Mouse (Mus musculus) fibroblast of lung, adult 2 months (primary cell): ENCODE measurements around the gene Tmem72.

Experiments
- DNase-seq: peaks from one replicate; pipeline ENCODE4 v3.0.0-alpha.2; 2011; ENCODE audit warnings: low read depth

Tmem72 gene

GRCm38 (mm10) chr6:116649811-116650210 lies 66.9 kb downstream of the Tmem72 start:
- DNase-seq: no peak

- DNase-seq: no peak
Observed at GRCm38 (mm10) chr6:116647763-116648162, 69.0 kb downstream of the Tmem72 start.

GRCm38 (mm10) chr6:116644335-116644734 lies 72.4 kb downstream of the Tmem72 start:
- DNase-seq: no peak

- no peak for DNase-seq
Observed at GRCm38 (mm10) chr6:116643881-116644280, 72.8 kb downstream of the Tmem72 start.

DNA sequence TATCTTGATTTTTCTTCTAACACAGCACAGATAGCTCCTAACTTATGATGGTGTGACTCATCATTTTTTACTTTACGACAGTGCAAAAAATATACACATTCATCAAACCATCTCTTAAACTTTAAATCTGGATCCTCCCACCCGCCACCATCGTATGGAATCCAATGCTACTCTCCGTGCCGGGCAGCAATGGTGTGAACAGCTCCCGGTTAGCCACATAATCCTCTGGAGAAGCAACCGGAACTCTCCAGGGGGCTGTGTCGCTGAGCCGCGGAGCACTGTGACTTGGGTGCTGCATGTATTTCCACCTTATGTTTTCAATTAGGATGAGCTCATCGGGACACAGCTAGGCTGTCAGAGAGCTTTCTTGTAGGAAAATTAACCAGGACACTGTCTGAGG lies 73.8 kb downstream of the Tmem72 start:
- DNase-seq: no peak

DNA sequence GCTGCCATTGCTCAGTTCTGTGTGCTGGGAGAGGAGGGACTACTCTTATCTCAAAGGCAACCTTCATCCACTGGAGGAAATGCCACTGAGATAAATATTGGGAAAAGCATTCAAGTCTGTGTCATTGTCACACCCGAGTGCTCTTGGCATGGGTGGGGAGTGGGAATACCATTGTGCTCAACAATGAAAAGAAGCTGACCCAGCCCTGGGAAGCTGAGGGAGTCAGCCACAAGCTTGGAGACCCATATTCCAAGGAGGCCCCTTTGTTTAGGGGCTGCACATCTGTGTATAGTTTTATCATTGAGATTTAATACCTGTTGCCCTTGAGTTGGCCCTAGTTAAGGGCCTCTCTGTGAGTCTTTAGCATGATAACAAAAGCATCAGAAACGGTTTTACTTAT lies 77.0 kb downstream of the Tmem72 start:
- no peak for DNase-seq

GRCm38 (mm10) chr6:116638871-116639270 lies 77.8 kb downstream of the Tmem72 start:
- DNase-seq: no peak

- DNase-seq: no peak
Observed at GRCm38 (mm10) chr6:116637496-116637895, 79.2 kb downstream of the Tmem72 start.

GRCm38 (mm10) chr6:116636581-116637235 lies 80.0 kb downstream of the Tmem72 start:
- DNase-seq: no peak

DNA sequence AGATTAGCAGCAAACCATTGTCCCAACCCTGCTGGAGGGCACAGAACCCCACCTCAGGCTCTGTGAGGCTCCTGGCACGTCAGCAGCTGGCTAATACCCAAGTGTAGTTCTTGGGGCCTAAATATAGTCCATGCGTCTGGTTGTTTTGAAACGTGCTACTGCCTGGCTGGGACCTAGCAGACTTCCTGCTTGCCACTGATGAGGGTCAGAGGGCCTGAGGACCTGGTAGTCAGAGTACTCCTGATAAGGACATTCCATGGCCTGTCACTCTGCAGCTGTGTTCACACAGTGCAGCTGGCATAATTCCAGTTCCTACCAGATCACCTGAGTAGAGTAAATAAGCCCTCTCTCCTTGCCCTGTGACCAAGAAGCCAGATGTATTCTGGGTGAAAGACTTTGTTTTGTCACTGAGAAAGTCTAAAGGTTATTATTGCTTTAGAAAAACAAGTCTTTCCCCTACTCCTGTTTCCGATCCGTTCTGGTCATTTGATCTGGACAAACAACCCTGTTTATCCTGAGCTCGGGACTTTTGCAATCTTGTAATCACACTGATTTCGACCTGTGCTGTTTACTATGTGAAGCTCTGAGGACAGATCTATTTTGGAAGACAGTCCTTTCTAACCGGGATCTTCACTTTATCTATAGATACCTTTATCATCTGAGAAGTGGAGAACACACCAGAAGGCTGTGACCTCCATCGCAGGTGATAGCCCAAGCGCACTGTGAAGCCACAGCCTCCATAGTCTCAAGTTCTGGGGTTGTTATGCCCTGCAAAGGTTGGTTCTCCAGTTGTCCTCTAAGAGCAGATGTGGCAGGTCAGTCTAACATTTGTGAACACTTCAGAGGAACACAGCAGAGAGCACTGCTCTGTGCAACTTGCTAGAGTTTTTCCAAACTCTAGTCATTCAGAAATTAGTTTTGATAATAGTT lies 81.2 kb downstream of the Tmem72 start:
- DNase-seq: no peak

GRCm38 (mm10) chr6:116633741-116634695 lies 82.7 kb downstream of the Tmem72 start:
- DNase-seq: no peak

DNA sequence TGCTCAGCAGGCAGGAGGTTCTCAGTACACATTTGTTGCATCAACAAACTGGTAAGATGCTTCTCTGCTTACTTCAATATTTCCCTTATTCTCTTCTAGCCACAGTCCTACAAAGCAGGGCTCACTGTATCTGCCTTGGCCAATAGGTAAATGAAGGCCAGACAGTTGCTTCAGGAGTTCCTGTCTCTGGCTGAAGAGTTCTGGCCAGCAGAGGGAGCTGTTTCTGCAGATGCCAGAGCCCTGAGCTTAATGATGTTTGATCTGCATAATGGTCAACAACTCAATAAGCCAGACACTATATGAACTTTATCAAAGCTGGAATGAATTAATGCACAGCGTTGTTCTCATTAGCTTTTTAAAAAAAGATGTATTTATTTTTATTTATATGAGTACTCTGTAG lies 84.6 kb downstream of the Tmem72 start:
- DNase-seq: no peak

DNA sequence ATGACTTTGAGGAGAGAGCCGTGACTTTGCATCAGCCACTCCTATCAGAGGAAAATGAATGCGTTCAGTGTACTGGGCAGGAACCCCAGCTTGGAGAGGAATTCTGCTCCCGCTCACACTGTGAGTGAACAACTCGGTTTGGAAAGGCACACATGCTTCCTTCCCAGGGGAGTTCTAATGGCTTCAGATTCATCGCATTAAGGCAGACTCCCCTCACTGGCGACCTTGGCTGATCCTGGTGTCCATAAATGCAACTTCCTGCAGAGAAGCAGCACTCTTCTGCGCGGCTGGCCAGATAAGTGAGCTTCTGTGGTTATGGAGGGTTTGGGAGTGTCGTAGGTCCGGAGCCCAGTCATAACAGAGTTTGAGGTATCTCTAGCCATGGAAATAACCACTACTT lies 86.9 kb downstream of the Tmem72 start:
- DNase-seq: no peak
